Comparison of ENCODE assay signal across 9 mouse cellular contexts in the genomic region with DNA sequence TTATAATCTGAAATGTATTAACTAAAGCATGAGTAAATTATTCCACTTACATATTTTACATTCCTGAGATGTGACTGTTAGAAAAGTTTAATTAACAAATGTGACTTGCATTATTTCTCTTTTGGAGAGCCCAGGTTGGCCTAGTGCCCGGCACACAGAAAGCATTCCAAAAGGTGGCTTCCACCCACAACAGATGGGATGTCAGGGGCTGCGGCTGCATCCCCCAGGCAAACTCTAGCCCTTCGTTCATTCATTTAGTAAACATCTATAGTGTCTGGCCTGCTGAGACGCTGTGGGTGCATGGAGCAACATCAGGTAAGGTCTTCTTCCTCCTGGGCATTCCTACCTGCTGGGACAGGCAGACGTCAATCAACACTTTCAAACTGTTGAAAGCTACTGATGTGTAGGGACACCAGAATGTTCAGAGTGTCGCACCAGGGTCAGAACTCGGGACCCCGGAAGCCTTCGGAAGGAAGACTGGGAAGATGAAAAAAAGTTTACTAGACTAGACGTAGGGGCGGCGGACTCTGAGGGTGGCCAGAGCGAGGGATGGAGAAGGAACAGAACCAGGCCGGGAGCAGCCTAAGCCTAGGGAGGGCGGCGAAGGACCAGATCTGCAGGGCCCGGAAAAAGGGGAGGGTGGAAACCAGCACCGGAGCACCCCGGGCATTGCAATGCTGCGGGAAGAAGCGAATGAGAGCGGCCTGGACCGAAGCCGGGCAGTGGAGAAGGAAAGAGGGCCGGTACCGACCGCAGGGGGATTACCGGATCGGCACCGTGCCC. TPM values are rescaled to one million over a fixed set of nuclear protein-coding genes. Genes with fewer than 3 reads are reported as not detected.
A peak's percentile ranks its signal among the peaks of the same experiment; 100 is the strongest.
DNase-seq lines count a peak whose midpoint lies in the region; ATAC-seq lines count a peak whose summit lies in the region.
"Had no signal": no experiment of that assay in that cellular context is flagged by ENCODE, and none has a peak within 500 bp of the region (broad histone marks: within the 10 kb centered on the region; RNA-seq: fewer than 3 reads in every experiment).

No protein-coding gene starts in this region.

- H3K4me1 ChIP-seq in heart, embryonic 12.5 days (replicated peaks) = peaks cover 47% of the 10 kb centered on the region
- peaks cover 37% of the 10 kb centered on the region for H3K4me1 ChIP-seq in forebrain, embryonic 14.5 days (ENCODE audit: control insufficient read depth, insufficient read depth, low read length)
- peaks cover 53% of the 10 kb centered on the region for H3K4me1 ChIP-seq in liver, embryonic 11.5 days (replicated peaks; ENCODE audit: control insufficient read depth, insufficient read depth, low read length)
- H3K4me1 ChIP-seq in neural tube, embryonic 14.5 days (ENCODE audit: control insufficient read depth, insufficient read depth, low read length) = peaks cover 35% of the 10 kb centered on the region

- no peaks in the 10 kb centered on the region for H3K36me3 ChIP-seq in heart, embryonic 12.5 days
- no peaks in the 10 kb centered on the region for H3K36me3 ChIP-seq in forebrain, embryonic 14.5 days (ENCODE audit: control insufficient read depth, insufficient read depth, low read length)
- no peaks in the 10 kb centered on the region for H3K36me3 ChIP-seq in liver, embryonic 11.5 days (ENCODE audit: control insufficient read depth, insufficient read depth, low read length)
- H3K36me3 ChIP-seq in neural tube, embryonic 14.5 days (ENCODE audit: control insufficient read depth, insufficient read depth, low read length) = no peaks in the 10 kb centered on the region

- H3K27me3 ChIP-seq in heart, embryonic 12.5 days (replicated peaks) = no peaks in the 10 kb centered on the region
- H3K27me3 ChIP-seq in forebrain, embryonic 14.5 days (replicated peaks; ENCODE audit: control insufficient read depth, insufficient read depth, low read length) = no peaks in the 10 kb centered on the region
- no peaks in the 10 kb centered on the region for H3K27me3 ChIP-seq in liver, embryonic 11.5 days (replicated peaks; ENCODE audit: control insufficient read depth, insufficient read depth, low read length)
- H3K27me3 ChIP-seq in neural tube, embryonic 14.5 days (ENCODE audit: control insufficient read depth, insufficient read depth, low read length) = no peaks in the 10 kb centered on the region

- H3K27ac ChIP-seq in heart, embryonic 12.5 days (ENCODE audit: poor library complexity, severe bottlenecking) = peak overlapping the region; percentile 55
- H3K27ac ChIP-seq in forebrain, embryonic 14.5 days (ENCODE audit: low read depth, low read length) = peak overlapping the region; percentile 71
- peak overlapping the region; percentile 13; the same call in 1 of the 2 replicates for H3K27ac ChIP-seq in liver, embryonic 11.5 days (ENCODE audit: low read depth, low read length)
- H3K27ac ChIP-seq in neural tube, embryonic 14.5 days (ENCODE audit: low read depth, low read length) = no peak overlapping the region

- peak overlapping the region; percentile 97 for H3K9ac ChIP-seq in heart, embryonic 12.5 days
- H3K9ac ChIP-seq in forebrain, embryonic 14.5 days (ENCODE audit: low read length) = peak overlapping the region; percentile 94
- peak overlapping the region; percentile 88 for H3K9ac ChIP-seq in liver, embryonic 11.5 days (ENCODE audit: low read depth, low read length)
- peak overlapping the region; percentile 90 for H3K9ac ChIP-seq in neural tube, embryonic 14.5 days (replicated peaks; ENCODE audit: low read depth, low read length)

- WGBS in heart, embryonic 12.5 days = 1% methylated on average over 30 of the region's 30 CpGs
- WGBS in forebrain, embryonic 14.5 days = under 1% methylated on average over 30 of the region's 30 CpGs
- WGBS in liver, embryonic 11.5 days = 3% methylated on average over 30 of the region's 30 CpGs
- 2% methylated on average over 29 of the region's 30 CpGs for WGBS in neural tube, embryonic 14.5 days

- H3K9me3 ChIP-seq in heart, embryonic 12.5 days (replicated peaks) = no peaks in the 10 kb centered on the region
- H3K9me3 ChIP-seq in forebrain, embryonic 14.5 days (replicated peaks; ENCODE audit: control insufficient read depth, low read length) = no peaks in the 10 kb centered on the region
- H3K9me3 ChIP-seq in liver, embryonic 11.5 days (ENCODE audit: control insufficient read depth, low read length) = no peaks in the 10 kb centered on the region
- no peaks in the 10 kb centered on the region for H3K9me3 ChIP-seq in neural tube, embryonic 14.5 days (ENCODE audit: control insufficient read depth, low read length)

- DNase-seq in heart, postnatal 36 days = no peak
- DNase-seq in forebrain, embryonic 14.5 days (ENCODE audit: low spot score) = peak; percentile 41
- DNase-seq in liver, embryonic 11.5 days (ENCODE audit: low spot score) = no peak
- DNase-seq in layer of hippocampus, postnatal 25 days (ENCODE audit: extremely low spot score in 1 of 2, low spot score in 1 of 2) = no peak
- DNase-seq in T-cell, adult 2 months (ENCODE audit: low spot score) = no peak

- H3K4me3 ChIP-seq in heart, embryonic 12.5 days = peak overlapping the region; percentile 98
- peak overlapping the region; percentile 90 for H3K4me3 ChIP-seq in forebrain, embryonic 14.5 days (ENCODE audit: low read depth, low read length)
- peak overlapping the region; percentile 87 for H3K4me3 ChIP-seq in liver, embryonic 11.5 days (ENCODE audit: low read depth, low read length)
- peak overlapping the region; percentile 78 for H3K4me3 ChIP-seq in neural tube, embryonic 14.5 days (ENCODE audit: low read depth, low read length)

- peak; percentile 34 for ATAC-seq in heart, embryonic 12.5 days (ENCODE audit: insufficient number of reproducible peaks, low FRiP score)
- peak; percentile 0 for ATAC-seq in activated CD4-positive, CD25-positive, alpha-beta regulatory T cell, adult 4 months
- peak; percentile 30 for ATAC-seq in forebrain, embryonic 14.5 days
- peak; percentile 14 for ATAC-seq in liver, embryonic 11.5 days (replicated peaks; ENCODE audit: low FRiP score)
- peak; percentile 33 for ATAC-seq in neural tube, embryonic 14.5 days (ENCODE audit: low read depth)

- H3K4me2 ChIP-seq in heart, embryonic 12.5 days = peak overlapping the region; percentile 94
- peak overlapping the region; percentile 93 for H3K4me2 ChIP-seq in forebrain, embryonic 14.5 days (ENCODE audit: low read length)
- peak overlapping the region; percentile 93 for H3K4me2 ChIP-seq in liver, embryonic 11.5 days
- H3K4me2 ChIP-seq in neural tube, embryonic 14.5 days (ENCODE audit: low read depth, low read length) = peak overlapping the region; percentile 93

- intact Hi-C loops in heart, postnatal 36 days (cut with DNase I) = loop anchor here (2.0 kb wide), 1 partner anchor 37 kb away; no protein-coding TSS in a partner anchor

RNA-seq across cellular contexts. Expression of gene Elmo2, which starts 0.6 kb away (rescaled TPM):
- polyA plus RNA-seq in heart, embryonic 12.5 days (2016; fragmentation: Nextera tagmentation; extraction: Ambion mirVana) = 47.1 TPM in 2 replicates
- total RNA-seq in heart, postnatal 36 days (2021) = 10 to 100 TPM; 16.7 to 19.1 TPM
- 10 to 100 TPM; 30.4 to 35.4 TPM for polyA plus RNA-seq in activated CD4-positive, CD25-positive, alpha-beta regulatory T cell, adult 4 months (2017; shearing (Covaris generic))
- 95.5 and 101 TPM in 2 replicates for polyA plus RNA-seq in forebrain, embryonic 14.5 days (2014; fragmentation: Nextera tagmentation; extraction: Ambion mirVana)
- 36.4 and 42.4 TPM in 2 replicates for polyA plus RNA-seq in liver, embryonic 11.5 days (2014; fragmentation: Nextera tagmentation; extraction: Ambion mirVana)
- polyA plus RNA-seq in neural tube, embryonic 14.5 days (2014; fragmentation: Nextera tagmentation; extraction: Ambion mirVana) = 98.8 and 110 TPM in 2 replicates
- 100 to 1,000 TPM; 191 to 202 TPM for total RNA-seq in layer of hippocampus, postnatal 25 days (2021)

RNA-seq across cellular contexts. Expression of gene Slc35c2, which starts 38.0 kb away (rescaled TPM):
- polyA plus RNA-seq in heart, embryonic 12.5 days (2016; fragmentation: Nextera tagmentation; extraction: Ambion mirVana) = 39.7 and 40.6 TPM in 2 replicates
- 10 to 100 TPM; 17.2 to 18.3 TPM for total RNA-seq in heart, postnatal 36 days (2021)
- 10 to 100 TPM; 31.1 to 45.6 TPM for polyA plus RNA-seq in activated CD4-positive, CD25-positive, alpha-beta regulatory T cell, adult 4 months (2017; shearing (Covaris generic))
- polyA plus RNA-seq in forebrain, embryonic 14.5 days (2014; fragmentation: Nextera tagmentation; extraction: Ambion mirVana) = 54.7 and 56.4 TPM in 2 replicates
- 53.0 and 64.4 TPM in 2 replicates for polyA plus RNA-seq in liver, embryonic 11.5 days (2014; fragmentation: Nextera tagmentation; extraction: Ambion mirVana)
- polyA plus RNA-seq in neural tube, embryonic 14.5 days (2014; fragmentation: Nextera tagmentation; extraction: Ambion mirVana) = 54.1 and 59.0 TPM in 2 replicates
- total RNA-seq in layer of hippocampus, postnatal 25 days (2021) = 10 to 100 TPM; 93.2 to 96.7 TPM

RNA-seq across cellular contexts. Expression of gene Zfp663, which starts 42.8 kb away (rescaled TPM):
- 0.08 TPM in 1 of 2 replicates, not detected in the other for polyA plus RNA-seq in heart, embryonic 12.5 days (2016; fragmentation: Nextera tagmentation; extraction: Ambion mirVana)
- not detected for total RNA-seq in heart, postnatal 36 days (2021)
- not detected for polyA plus RNA-seq in activated CD4-positive, CD25-positive, alpha-beta regulatory T cell, adult 4 months (2017; shearing (Covaris generic))
- 8.1 and 9.1 TPM in 2 replicates for polyA plus RNA-seq in forebrain, embryonic 14.5 days (2014; fragmentation: Nextera tagmentation; extraction: Ambion mirVana)
- polyA plus RNA-seq in liver, embryonic 11.5 days (2014; fragmentation: Nextera tagmentation; extraction: Ambion mirVana) = 0.07 and 0.29 TPM in 2 replicates
- 6.1 and 7.0 TPM in 2 replicates for polyA plus RNA-seq in neural tube, embryonic 14.5 days (2014; fragmentation: Nextera tagmentation; extraction: Ambion mirVana)
- total RNA-seq in layer of hippocampus, postnatal 25 days (2021) = under 1 TPM; 0.39 to 0.40 TPM
- polyA plus RNA-seq: large intestine, adult 2 months had no signal
